Mouse (Mus musculus) gastrocnemius, postnatal 36 days (tissue): ENCODE data around the gene Olfr633. TPM values are rescaled to one million over a fixed set of nuclear protein-coding genes. Genes with fewer than 3 reads are reported as not detected.
"Not testable (repeated sequence)": the region's sequence is repeated elsewhere in the genome, so short reads cannot be mapped to it uniquely, and the experiment has no call there.

Experiments
- DNase-seq, 2 experiments: peaks; one replicate each; pipeline ENCODE4 v3.0.0; 2022
- intact Hi-C: fragments of 180-260 bp; cut with DNase I; formaldehyde crosslinking; loops from one replicate; pipeline ENCODE4 v1.15.1; 2025
- long read RNA-seq, 2 experiments: library from polyadenylated mRNA; stranded (forward); transcript quantifications; one replicate each; pipeline ENCODE4 v2.0.0; 2021
- total RNA-seq, 2 experiments: library from RNA; stranded (reverse); gene quantifications; 2 replicates each; pipeline ENCODE4 v1.2.3; 2021

The Olfr633 gene
- total RNA-seq = not detected
- long read RNA-seq, experiment 1 = 0 reads
- long read RNA-seq, experiment 2 = 0 reads

DNA sequence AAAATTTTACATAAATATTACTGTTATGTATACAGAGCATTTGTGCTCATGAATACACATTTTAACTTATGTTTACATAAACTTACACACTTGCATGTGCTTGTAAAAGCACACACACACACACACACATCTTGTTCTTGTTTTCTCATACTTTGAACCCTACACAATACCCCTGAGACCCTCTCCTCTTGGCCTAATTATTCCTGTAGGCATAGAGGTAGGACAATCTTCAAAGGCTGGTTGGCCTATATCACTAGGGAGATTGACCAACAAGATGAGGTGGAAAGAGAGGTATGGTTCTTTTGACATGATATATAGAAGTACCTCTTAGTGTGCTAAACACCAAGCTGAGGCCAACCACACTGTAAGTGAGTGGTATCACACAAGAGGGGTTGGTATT lies at the start of gene Olfr633:
Olfr633 (plus strand) TSS at position 301 of the 400 bp plus-strand sequence.
- DNase-seq = no peak
- intact Hi-C loops = no loop called here

DNA sequence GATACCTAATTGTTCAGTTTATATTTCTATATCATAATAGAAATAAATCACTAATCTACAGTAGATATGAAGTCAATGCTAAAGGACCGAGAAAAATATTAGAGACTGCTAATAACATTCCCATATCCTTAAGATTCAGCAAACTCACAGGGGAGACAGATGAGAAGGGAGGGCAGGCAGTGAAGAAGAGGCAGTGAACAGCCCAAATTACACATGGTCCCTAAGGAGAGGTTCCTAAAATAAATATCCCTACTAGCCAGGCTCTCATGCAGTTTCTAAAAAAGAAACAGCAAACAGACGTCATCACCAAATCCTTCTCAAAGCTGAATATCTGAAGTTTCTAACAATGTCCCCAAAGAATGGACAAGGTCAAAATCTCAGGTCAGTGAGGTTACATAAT lies 41.0 kb upstream of the Olfr633 start, which contains the start of gene Olfr65:
Olfr65 (plus strand) TSS at position 301 of the 400 bp plus-strand sequence.
- DNase-seq = no peak
- intact Hi-C loops = no loop called here

DNA sequence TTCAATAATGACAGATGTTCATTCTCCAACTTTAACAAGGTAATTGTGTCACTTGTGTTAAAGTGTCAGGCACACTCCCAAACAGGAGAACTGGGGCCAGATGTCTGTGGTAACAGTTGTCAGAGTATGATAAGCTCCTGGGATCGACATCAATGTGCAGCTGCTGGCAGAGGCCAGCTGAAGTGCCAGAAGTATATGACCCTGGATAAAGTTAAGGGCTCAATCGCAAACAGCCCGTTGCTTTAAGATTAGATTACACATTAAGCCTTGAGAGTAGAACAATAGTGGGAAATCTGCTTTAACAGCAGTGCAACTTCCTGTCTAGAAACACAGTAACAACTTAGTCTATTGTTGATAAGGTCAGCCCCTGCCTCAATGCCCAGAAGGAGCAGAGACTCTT lies 34.2 kb upstream of the Olfr633 start:
- intact Hi-C loops = no loop called here
- no peak for DNase-seq

DNA sequence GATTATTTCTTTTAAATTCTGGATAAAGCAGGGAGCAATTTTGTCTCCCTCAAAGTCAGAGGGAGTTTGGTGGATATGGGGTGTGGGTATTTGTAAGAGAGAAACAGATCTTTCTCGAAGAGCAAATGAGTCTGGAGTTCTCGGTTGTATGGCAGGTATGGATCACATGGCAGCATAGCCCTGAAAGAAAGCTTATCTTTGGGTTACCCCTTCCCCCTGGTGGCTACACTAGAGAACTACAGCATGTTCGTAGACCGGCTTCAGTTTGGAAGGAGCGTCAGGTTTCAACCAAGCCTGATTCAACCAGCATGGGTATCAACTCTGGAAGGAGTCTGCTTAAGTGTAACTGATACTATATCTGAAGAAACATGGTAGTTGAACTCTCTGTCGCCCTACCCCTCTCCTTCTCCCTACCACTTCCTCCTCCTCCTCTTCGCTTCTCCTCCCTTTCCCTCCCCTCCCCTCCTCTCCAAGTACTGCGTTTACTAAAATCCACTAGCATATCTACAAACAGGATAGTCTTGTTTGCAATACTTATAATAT lies 31.2 kb upstream of the Olfr633 start:
- no peak for DNase-seq
- intact Hi-C loops = no loop called here

DNA sequence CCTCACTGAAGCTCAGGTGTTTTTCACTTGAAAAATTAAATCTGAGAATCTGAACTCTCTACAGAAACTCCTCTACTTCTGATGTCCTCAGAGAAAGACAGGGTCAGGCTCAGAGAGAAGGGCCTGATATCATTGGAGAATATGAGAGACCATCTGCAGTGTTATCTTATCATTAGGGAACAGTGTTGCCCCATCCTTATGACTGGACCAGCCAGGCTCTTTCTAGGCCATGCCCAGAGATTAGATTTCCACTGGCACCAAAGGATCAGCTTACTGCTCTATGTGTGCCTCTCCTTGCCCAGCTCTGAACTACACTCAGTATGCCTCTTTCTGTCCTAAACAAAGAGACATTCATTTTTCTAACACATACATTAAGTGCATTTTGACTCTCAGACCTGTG lies 28.9 kb upstream of the Olfr633 start:
- intact Hi-C loops = no loop called here
- no peak for DNase-seq

DNA sequence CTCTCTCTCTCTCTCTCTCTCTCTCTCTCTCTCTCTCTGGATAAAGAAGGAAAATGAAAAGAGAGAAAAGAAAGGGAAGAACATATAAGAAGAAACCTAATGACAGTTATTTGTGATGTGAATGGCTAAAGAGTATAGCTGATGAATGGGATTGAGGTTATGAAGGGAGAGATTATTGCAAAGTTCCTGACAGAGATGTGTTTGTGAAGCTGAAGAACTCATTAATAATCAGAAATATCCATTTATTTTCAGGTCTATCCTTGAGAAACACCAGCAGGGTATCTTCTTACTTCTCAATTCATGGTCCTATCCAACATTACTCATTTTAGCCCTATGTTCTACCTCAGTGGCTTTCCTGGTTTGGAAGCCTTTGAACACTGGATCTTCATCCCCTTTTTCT lies 15.7 kb upstream of the Olfr633 start, which contains the start of gene Olfr631:
Olfr631 (plus strand) TSS at position 301 of the 400 bp plus-strand sequence.
- intact Hi-C loops = no loop called here
- no peak for DNase-seq

DNA sequence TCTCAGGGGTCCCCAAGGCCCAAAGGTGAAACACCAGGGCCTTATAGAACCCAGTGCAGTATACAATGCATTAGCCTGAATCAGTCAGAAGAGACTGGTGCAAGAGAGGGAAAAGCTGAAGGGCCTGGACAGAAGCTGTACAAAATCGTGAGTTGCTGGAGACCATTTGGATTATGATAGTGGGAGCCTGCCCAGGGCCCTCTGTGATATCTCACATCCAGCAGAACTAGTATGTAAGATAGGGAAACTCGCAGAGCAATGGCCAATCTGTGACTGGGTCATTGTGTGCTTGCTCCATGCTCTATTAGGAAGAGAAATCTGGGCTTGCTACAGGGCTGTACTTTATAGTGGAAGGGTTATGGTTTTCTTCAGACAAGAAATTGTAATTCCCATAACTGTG lies 10.0 kb upstream of the Olfr633 start, which contains the start of gene Olfr632:
Olfr632 (plus strand) TSS at position 84 of the 400 bp plus-strand sequence.
- intact Hi-C loops = no loop called here
- DNase-seq = no peak

DNA sequence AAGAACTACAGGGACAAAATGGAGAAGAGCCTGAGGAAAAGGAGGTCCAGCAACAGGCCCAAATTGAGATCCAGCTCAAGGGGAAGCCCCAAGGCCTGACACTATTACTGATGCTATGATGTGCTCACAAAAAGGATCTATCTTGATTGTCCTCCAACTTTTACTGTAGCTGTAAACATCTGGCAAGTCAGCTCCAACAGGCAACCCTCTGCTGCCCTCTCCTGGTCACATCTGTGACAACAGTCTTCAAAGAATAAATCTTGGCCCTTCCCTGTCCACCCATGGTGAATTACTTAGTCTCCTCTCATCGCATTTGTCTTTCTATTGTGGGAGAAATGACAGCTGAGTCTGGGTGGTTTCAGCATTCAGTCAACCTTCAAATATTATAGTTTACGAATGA lies 1.5 kb upstream of the Olfr633 start:
- DNase-seq = no peak
- intact Hi-C loops = no loop called here

DNA sequence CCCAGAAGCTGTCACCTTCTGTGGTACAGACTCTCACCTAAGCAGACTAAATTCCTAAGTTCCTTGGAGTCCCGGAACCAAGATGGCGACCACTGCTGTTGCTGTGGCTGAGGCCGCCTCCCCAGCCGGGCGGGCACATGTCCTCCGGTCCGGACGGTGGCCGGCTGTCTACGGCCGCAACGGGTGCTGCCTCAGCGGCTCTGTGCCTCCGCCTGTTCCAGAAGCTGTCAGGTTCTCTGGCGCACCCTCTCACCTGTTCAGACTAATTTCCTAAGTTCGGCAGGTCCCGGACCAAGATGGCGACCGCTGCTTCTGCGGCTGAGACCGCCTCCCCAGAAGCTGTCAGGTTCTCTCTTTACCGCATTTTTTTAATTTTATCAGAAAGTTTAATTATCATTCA lies 22.6 kb downstream of the Olfr633 start:
- intact Hi-C loops, DNase-seq: not testable (repeated sequence)

DNA sequence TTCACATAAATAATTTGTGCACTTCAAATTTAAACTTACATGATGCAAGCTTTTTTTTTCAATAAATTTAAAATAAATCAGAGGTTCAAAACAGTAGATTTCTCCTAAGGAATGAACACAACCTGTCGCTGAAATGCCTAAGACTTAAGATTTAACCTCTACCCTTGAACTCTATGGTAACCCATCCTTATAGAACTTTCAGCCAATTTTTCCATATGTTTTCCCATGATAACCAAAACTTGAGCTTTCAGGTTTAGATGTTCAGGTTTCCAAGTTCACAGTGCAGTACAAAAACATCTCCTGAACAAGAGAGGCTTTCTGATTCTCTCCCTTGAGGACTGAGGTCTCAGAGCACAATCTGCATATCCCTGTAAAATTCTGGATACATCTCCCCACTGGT lies 26.6 kb downstream of the Olfr633 start, which contains the start of gene Olfr635:
Olfr635 (plus strand) TSS at position 301 of the 400 bp plus-strand sequence.
- no peak for DNase-seq

DNA sequence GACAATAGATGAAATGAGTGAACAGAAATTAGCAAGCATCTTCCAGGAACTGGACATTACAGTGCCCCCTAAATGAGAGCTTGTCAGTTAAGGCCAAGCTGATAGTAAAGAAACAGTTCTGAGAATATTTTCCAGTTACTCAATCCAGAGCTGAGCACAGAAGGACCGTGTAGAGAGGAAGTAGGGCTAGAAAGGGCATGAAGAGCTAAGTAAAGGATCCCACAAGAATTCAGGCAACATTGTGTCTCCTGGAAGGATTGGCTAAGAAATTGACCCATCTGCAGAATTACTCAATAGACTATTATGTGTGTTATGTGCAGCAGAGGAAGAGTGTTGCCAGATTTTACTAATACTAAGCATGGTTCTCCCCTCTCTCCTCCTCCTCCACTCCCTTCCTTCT lies 27.5 kb downstream of the Olfr633 start:
- DNase-seq = no peak
- intact Hi-C loops = no loop called here

More for the DNA sequence above, 26.6 kb downstream of the Olfr633 start, which contains the start of gene Olfr635:
- intact Hi-C loops = no loop called here

DNA sequence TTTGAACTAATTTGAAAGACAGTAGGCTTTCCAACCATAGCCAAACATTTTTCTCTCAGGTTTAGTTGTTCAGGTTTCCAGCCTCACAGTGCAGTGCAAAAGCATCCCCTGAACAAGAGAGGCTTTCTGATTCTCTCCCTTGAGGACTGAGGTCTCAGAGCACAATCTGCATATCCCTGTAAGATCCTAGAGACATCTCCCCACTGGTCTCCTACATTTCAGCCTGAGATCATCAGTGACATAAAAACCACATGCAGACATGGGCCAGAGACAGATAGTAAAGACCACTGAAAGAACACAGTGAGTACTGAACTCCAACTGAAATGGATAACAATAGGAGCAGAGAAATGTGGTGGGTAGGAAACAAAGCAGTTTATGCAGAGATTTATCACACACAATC lies 54.2 kb downstream of the Olfr633 start, which contains the start of gene Olfr638:
Olfr638 (plus strand) TSS at position 301 of the 400 bp plus-strand sequence.
- DNase-seq = no peak
- intact Hi-C loops = no loop called here

Other genes starting within 250 kb of the Olfr633 start
- gene Olfr243, start 229.8 kb upstream of the Olfr633 start, total RNA-seq = not detected
- gene Olfr628, start 214.1 kb upstream of the Olfr633 start, total RNA-seq = not detected
- not detected for gene Olfr629, start 199.5 kb upstream of the Olfr633 start, total RNA-seq
- gene Olfr630, start 187.1 kb upstream of the Olfr633 start, total RNA-seq = not detected
- not detected for gene Olfr69, start 172.8 kb upstream of the Olfr633 start, total RNA-seq
- gene Olfr68, start 164.7 kb upstream of the Olfr633 start, total RNA-seq = not detected
- gene Olfr67, start 152.6 kb upstream of the Olfr633 start, total RNA-seq = not detected
- gene Hbb-bt, start 130.4 kb upstream of the Olfr633 start, total RNA-seq = 10 to 100 TPM; 28.4 to 35.6 TPM
- 100 to 1,000 TPM; 266 to 399 TPM for gene Hbb-bs, start 116.3 kb upstream of the Olfr633 start, total RNA-seq
- gene Hbb-bh2, start 103.9 kb upstream of the Olfr633 start, total RNA-seq = not detected
- not detected for gene Hbb-bh1, start 101.3 kb upstream of the Olfr633 start, total RNA-seq
- not detected for gene Hbb-y, start 91.2 kb upstream of the Olfr633 start, total RNA-seq
- gene Olfr66, start 58.2 kb upstream of the Olfr633 start, total RNA-seq = not detected
- gene Olfr64, start 50.0 kb upstream of the Olfr633 start, total RNA-seq = not detected
- not detected for gene Olfr65, start 41.0 kb upstream of the Olfr633 start, total RNA-seq
- gene Olfr631, start 15.6 kb upstream of the Olfr633 start, total RNA-seq = not detected
- gene Olfr632, start 10.1 kb upstream of the Olfr633 start, total RNA-seq = not detected
- gene Olfr635, start 26.7 kb downstream of the Olfr633 start, total RNA-seq = not detected
- not detected for gene Olfr638, start 54.3 kb downstream of the Olfr633 start, total RNA-seq
- gene Olfr639, start 72.9 kb downstream of the Olfr633 start, total RNA-seq = not detected
- not detected for gene Olfr640, start 81.1 kb downstream of the Olfr633 start, total RNA-seq
- not detected for gene Olfr641, start 91.0 kb downstream of the Olfr633 start, total RNA-seq
- not detected for gene Olfr642, start 108.2 kb downstream of the Olfr633 start, total RNA-seq
- not detected for gene 4930516K23Rik, start 117.0 kb downstream of the Olfr633 start, total RNA-seq
- gene Olfr644, start 127.4 kb downstream of the Olfr633 start, total RNA-seq = not detected
- gene Olfr645, start 141.0 kb downstream of the Olfr633 start, total RNA-seq = not detected
- not detected for gene Olfr646, start 160.4 kb downstream of the Olfr633 start, total RNA-seq
- gene Ubqln5, start 185.4 kb downstream of the Olfr633 start, total RNA-seq = not detected
- not detected for gene Olfr643, start 193.0 kb downstream of the Olfr633 start, total RNA-seq
- gene Ubqln3, start 198.8 kb downstream of the Olfr633 start, total RNA-seq = not detected
- not detected for gene Ubqlnl, start 206.1 kb downstream of the Olfr633 start, total RNA-seq
- not detected for gene Olfm5, start 220.4 kb downstream of the Olfr633 start, total RNA-seq
- gene Olfr648, start 239.0 kb downstream of the Olfr633 start, total RNA-seq = not detected